Mouse (Mus musculus) megakaryocyte, embryonic 14.5 days (primary cell): ENCODE measurements around the gene Dnhd1. TPM values are rescaled to one million over a fixed set of nuclear protein-coding genes. Genes with fewer than 3 reads are reported as not detected.
"Not testable (repeated sequence)": the region's sequence is repeated elsewhere in the genome, so short reads cannot be mapped to it uniquely, and the experiment has no call there.

ENCODE experiments used
- H3K27me3 ChIP-seq: replicated peaks from 2 replicates; pipeline ENCODE3; 2012; ENCODE audit warnings: inconsistent platforms
- H3K36me3 ChIP-seq: replicated peaks from 2 replicates; pipeline ENCODE3; 2012; ENCODE audit warnings: low read length, inconsistent platforms, mixed read lengths
- H3K4me1 ChIP-seq: 2 replicates; pipeline ENCODE4 v1.6.1; 2012; ENCODE audit warnings: inconsistent platforms
- H3K4me3 ChIP-seq: replicated peaks from 2 replicates; pipeline ENCODE3; 2012; ENCODE audit warnings: moderate library complexity, mild to moderate bottlenecking, inconsistent platforms
- H3K9me3 ChIP-seq: 2 replicates; pipeline ENCODE4 v1.6.1; 2012; ENCODE audit warnings: inconsistent platforms
- FLI1 ChIP-seq: IDR thresholded peaks from 2 replicates; pipeline ENCODE4 v1.6.1; 2012; ENCODE audit warnings: low read length, inconsistent platforms, mixed read lengths
- GATA1 ChIP-seq: IDR thresholded peaks from 3 replicates; pipeline ENCODE4 v1.6.1; 2012; ENCODE audit warnings: mixed read lengths, low read length, inconsistent platforms, borderline replicate concordance
- polyA plus RNA-seq: library from polyadenylated mRNA; stranded (reverse); fragments of >175 nt; gene quantifications from 2 replicates; pipeline ENCODE4 v1.2.3, GENCODE M21; 2012; ENCODE audit warnings: low replicate concordance; ENCODE audit not compliant: insufficient read depth

Gene Dnhd1
- polyA plus RNA-seq, 1 experiment = 0.63 TPM

- TF ChIP-seq FLI1 (no peak), GATA1 (no peak)
- H3K9me3 ChIP-seq = no peaks in the 10 kb centered on the region
- H3K36me3 ChIP-seq = peaks cover 68% of the 10 kb centered on the region
- peak overlapping the region; percentile 91 for H3K4me3 ChIP-seq
- H3K4me1 ChIP-seq = peaks cover 70% of the 10 kb centered on the region
- H3K27me3 ChIP-seq = no peaks in the 10 kb centered on the region
Observed at GRCm38 (mm10) chr7:105738286-105738685, 87.7 kb downstream of the Dnhd1 start.

- peaks cover 64% of the 10 kb centered on the region for H3K36me3 ChIP-seq
- TF ChIP-seq FLI1 (peak; percentile 83), GATA1 (0 out of 3 replicates have a peak, but pooled peaks have one; percentile 45)
- no peaks in the 10 kb centered on the region for H3K9me3 ChIP-seq
- no peaks in the 10 kb centered on the region for H3K27me3 ChIP-seq
- H3K4me1 ChIP-seq = peaks cover 69% of the 10 kb centered on the region
- H3K4me3 ChIP-seq = peak overlapping the region; percentile 91
Observed at GRCm38 (mm10) chr7:105738948-105739347, 88.3 kb downstream of the Dnhd1 start.

GRCm38 (mm10) chr7:105740089-105740795 lies 89.6 kb downstream of the Dnhd1 start:
- TF ChIP-seq FLI1 (no peak), GATA1 (no peak)
- H3K4me3 ChIP-seq = peak overlapping the region; percentile 91
- H3K4me1 ChIP-seq = peaks cover 64% of the 10 kb centered on the region
- H3K9me3 ChIP-seq = no peaks in the 10 kb centered on the region
- peaks cover 55% of the 10 kb centered on the region for H3K36me3 ChIP-seq
- H3K27me3 ChIP-seq = no peaks in the 10 kb centered on the region

- H3K36me3 ChIP-seq = peaks cover 59% of the 10 kb centered on the region
- no peaks in the 10 kb centered on the region for H3K27me3 ChIP-seq
- H3K4me3 ChIP-seq = no peak overlapping the region
- peaks cover 59% of the 10 kb centered on the region for H3K4me1 ChIP-seq
- TF ChIP-seq FLI1 (no peak), GATA1 (no peak)
- H3K9me3 ChIP-seq = no peaks in the 10 kb centered on the region
Observed at GRCm38 (mm10) chr7:105740851-105741250, 90.2 kb downstream of the Dnhd1 start.

GRCm38 (mm10) chr7:105741978-105742377 lies 91.4 kb downstream of the Dnhd1 start:
- H3K4me3 ChIP-seq = no peak overlapping the region
- peaks cover 70% of the 10 kb centered on the region for H3K36me3 ChIP-seq
- TF ChIP-seq GATA1 (no peak), FLI1 (no peak)
- H3K4me1 ChIP-seq = peaks cover 59% of the 10 kb centered on the region
- H3K27me3 ChIP-seq = no peaks in the 10 kb centered on the region
- no peaks in the 10 kb centered on the region for H3K9me3 ChIP-seq

- Histone ChIP-seq H3K36me3 (peaks cover 77% of the 10 kb centered on the region), H3K4me1 (peaks cover 59% of the 10 kb centered on the region), H3K4me3 (peak overlapping the region; percentile 98)
- H3K9me3 ChIP-seq, H3K27me3 ChIP-seq: not testable (repeated sequence)
Observed at GRCm38 (mm10) chr7:105742539-105743215, 92.0 kb downstream of the Dnhd1 start.

GRCm38 (mm10) chr7:105743246-105743925 lies 92.8 kb downstream of the Dnhd1 start:
- peaks cover 59% of the 10 kb centered on the region for H3K4me1 ChIP-seq
- H3K27me3 ChIP-seq, H3K9me3 ChIP-seq: not testable (repeated sequence)
- H3K4me3 ChIP-seq = peak overlapping the region; percentile 98
- peaks cover 80% of the 10 kb centered on the region for H3K36me3 ChIP-seq

GRCm38 (mm10) chr7:105743926-105744590 lies 93.4 kb downstream of the Dnhd1 start, which contains the start of gene Taf10:
Gene Taf10, minus strand, starts transcription at chr7:105744361.
- Histone ChIP-seq H3K9me3 (no peaks in the 10 kb centered on the region), H3K4me1 (peaks cover 55% of the 10 kb centered on the region), H3K36me3 (peaks cover 81% of the 10 kb centered on the region), H3K4me3 (peak within 1 kb of the TSS; percentile 98), H3K27me3 (no peaks in the 10 kb centered on the region)
- TF ChIP-seq FLI1 = no peak
- TF ChIP-seq GATA1 = no peak

- H3K36me3 ChIP-seq = peaks cover 65% of the 10 kb centered on the region
- no peaks in the 10 kb centered on the region for H3K9me3 ChIP-seq
- H3K4me3 ChIP-seq = no peak overlapping the region
- H3K4me1 ChIP-seq = peaks cover 49% of the 10 kb centered on the region
- no peak for TF ChIP-seq GATA1
- TF ChIP-seq FLI1 = no peak
- no peaks in the 10 kb centered on the region for H3K27me3 ChIP-seq
Observed at GRCm38 (mm10) chr7:105747776-105748175, 97.1 kb downstream of the Dnhd1 start.
